ENCODE assay signal across 9 mouse cellular contexts in the genomic region with DNA sequence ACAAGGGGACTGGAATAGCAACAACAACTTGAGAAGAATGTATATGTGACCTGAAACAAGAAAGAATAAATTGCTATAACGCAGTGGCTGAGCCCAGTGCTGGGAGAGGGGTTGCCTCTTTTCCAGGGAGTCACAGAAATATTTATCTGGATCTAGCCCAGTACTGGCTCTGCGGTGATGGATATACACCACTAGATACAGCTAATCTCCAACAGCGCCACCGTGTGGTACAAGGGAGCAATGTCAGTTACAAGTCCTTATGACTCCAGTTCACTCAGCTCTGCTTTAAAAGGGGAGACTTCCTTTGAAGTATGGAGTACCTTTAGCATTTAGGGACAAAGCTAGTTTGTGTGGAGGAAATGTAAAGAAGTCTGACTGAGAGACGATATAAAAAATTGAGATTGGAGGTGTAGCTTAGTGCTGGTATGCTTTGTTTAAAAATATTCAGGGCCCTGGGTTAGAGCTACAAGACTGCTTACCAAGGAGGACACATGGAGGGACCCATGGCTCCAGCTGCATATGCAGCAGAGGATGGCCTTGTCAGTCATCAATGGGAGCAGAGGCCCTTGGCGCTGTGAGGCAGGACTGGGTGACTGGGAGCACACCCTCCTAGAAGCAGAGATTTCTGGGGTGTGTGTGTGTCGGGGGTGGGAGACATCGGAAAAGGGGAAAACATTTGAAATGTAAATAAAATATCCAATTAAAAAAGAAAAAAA.
DNase-seq lines count a peak whose midpoint lies in the region; ATAC-seq and TF ChIP-seq lines count a peak whose summit lies in the region.
"Had no signal": no experiment of that assay in that cellular context is flagged by ENCODE, and none has a peak within 500 bp of the region (broad histone marks: within the 10 kb centered on the region; RNA-seq: fewer than 3 reads in every experiment).

No protein-coding gene starts in this region.

- no peak for DNase-seq in G1E (ENCODE audit: low spot score)
- DNase-seq in c-Kit-positive CD71-negative TER-119-negative erythroid progenitor cells, embryonic 14.5 days (ENCODE audit: low read depth) = peak; percentile 37
- peak; percentile 85 for DNase-seq in hindbrain, embryonic 11.5 days (ENCODE audit: low spot score)
- peak; percentile 54 to 80 for DNase-seq in layer of hippocampus, adult 8-10 months (ENCODE audit: low spot score in 2 of 2)
- peak; percentile 37 for DNase-seq in retina, adult 2 months (ENCODE audit: low read depth, low spot score)
- peak; percentile 70 for DNase-seq in urinary bladder, postnatal 25 days (ENCODE audit: low spot score)

- H3K4me2 ChIP-seq in forebrain, embryonic 15.5 days (replicated peaks) = no peak overlapping the region
- no peak overlapping the region for H3K4me2 ChIP-seq in hindbrain, embryonic 11.5 days (replicated peaks; ENCODE audit: low read depth, low read length)
- no peak overlapping the region for H3K4me2 ChIP-seq in lung, embryonic 16.5 days (ENCODE audit: low read depth, low read length)

- no peaks in the 10 kb centered on the region for H3K27me3 ChIP-seq in G1E (ENCODE audit: insufficient read depth, low read length)
- no peaks in the 10 kb centered on the region for H3K27me3 ChIP-seq in forebrain, embryonic 15.5 days
- H3K27me3 ChIP-seq in hindbrain, embryonic 11.5 days (ENCODE audit: control insufficient read depth, insufficient read depth, low read length) = no peaks in the 10 kb centered on the region
- no peaks in the 10 kb centered on the region for H3K27me3 ChIP-seq in lung, embryonic 16.5 days (ENCODE audit: control insufficient read depth, insufficient read depth, low read depth, low read length)

- H3K9ac ChIP-seq in forebrain, embryonic 15.5 days (replicated peaks) = no peak overlapping the region
- no peak overlapping the region for H3K9ac ChIP-seq in hindbrain, embryonic 11.5 days (ENCODE audit: low read depth, low read length)
- H3K9ac ChIP-seq in lung, embryonic 16.5 days (ENCODE audit: low read length) = no peak overlapping the region

- no peaks in the 10 kb centered on the region for H3K36me3 ChIP-seq in G1E (replicated peaks)
- no peaks in the 10 kb centered on the region for H3K36me3 ChIP-seq in forebrain, embryonic 15.5 days
- H3K36me3 ChIP-seq in hindbrain, embryonic 11.5 days (ENCODE audit: control insufficient read depth, insufficient read depth, low read length) = no peaks in the 10 kb centered on the region
- no peaks in the 10 kb centered on the region for H3K36me3 ChIP-seq in lung, embryonic 16.5 days (ENCODE audit: control insufficient read depth, insufficient read depth, low read length)

- H3K27ac ChIP-seq in forebrain, embryonic 15.5 days (replicated peaks) = no peak overlapping the region
- H3K27ac ChIP-seq in hindbrain, embryonic 11.5 days (ENCODE audit: low read depth, low read length) = no peak overlapping the region
- no peak overlapping the region for H3K27ac ChIP-seq in lung, embryonic 16.5 days (ENCODE audit: low read length)

- no peak for ATAC-seq in G1E (ENCODE audit: extremely low read depth, insufficient number of reproducible peaks, low FRiP score, poor library complexity, severe bottlenecking)
- ATAC-seq in forebrain, embryonic 15.5 days (replicated peaks) = peak; percentile 95
- ATAC-seq in hindbrain, embryonic 11.5 days (ENCODE audit: low FRiP score) = peak; percentile 84
- ATAC-seq in lung, embryonic 16.5 days (ENCODE audit: low read depth) = peak; percentile 61

- H3K4me1 ChIP-seq in G1E (ENCODE audit: insufficient read depth, low read depth, low read length) = no peaks in the 10 kb centered on the region
- H3K4me1 ChIP-seq in forebrain, embryonic 15.5 days = no peaks in the 10 kb centered on the region
- no peaks in the 10 kb centered on the region for H3K4me1 ChIP-seq in hindbrain, embryonic 11.5 days (replicated peaks; ENCODE audit: control insufficient read depth, insufficient read depth, low read length)
- H3K4me1 ChIP-seq in lung, embryonic 16.5 days (replicated peaks; ENCODE audit: control insufficient read depth, insufficient read depth, low read length) = no peaks in the 10 kb centered on the region

- no peak overlapping the region for H3K4me3 ChIP-seq in G1E (ENCODE audit: low read depth, low read length)
- no peak overlapping the region for H3K4me3 ChIP-seq in forebrain, embryonic 15.5 days
- no peak overlapping the region for H3K4me3 ChIP-seq in hindbrain, embryonic 11.5 days (ENCODE audit: low read depth, low read length)
- H3K4me3 ChIP-seq in lung, embryonic 16.5 days (ENCODE audit: low read length) = no peak overlapping the region
- H3K4me3 ChIP-seq: erythroblast, embryonic 14.5 days had no signal

- H3K9me3 ChIP-seq in G1E (replicated peaks) = peaks cover 7% of the 10 kb centered on the region
- H3K9me3 ChIP-seq in forebrain, embryonic 15.5 days = no peaks in the 10 kb centered on the region
- no peaks in the 10 kb centered on the region for H3K9me3 ChIP-seq in hindbrain, embryonic 11.5 days (ENCODE audit: control insufficient read depth, low read length)
- H3K9me3 ChIP-seq in lung, embryonic 16.5 days (ENCODE audit: control insufficient read depth, low read length) = no peaks in the 10 kb centered on the region

- 34% methylated on average over 8 of the region's 8 CpGs for WGBS in forebrain, embryonic 15.5 days
- WGBS in hindbrain, embryonic 11.5 days = 41% methylated on average over 8 of the region's 8 CpGs
- 35% methylated on average over 8 of the region's 8 CpGs for WGBS in lung, embryonic 16.5 days

- TF ChIP-seq CTCF in G1E (IDR thresholded peaks at IDR 0.05; ENCODE audit: low read depth, low read length) = peak; percentile 22; the same call in 1 of the 2 replicates
